Mouse (Mus musculus) left cerebral cortex, postnatal 14 days (tissue): ENCODE results near the gene Eif2b2. TPM values are rescaled to one million over a fixed set of nuclear protein-coding genes. Genes with fewer than 3 reads are reported as not detected.

Experiments used
- DNase-seq, 2 experiments: peaks; one replicate each; pipeline ENCODE4 v3.0.0; 2021 to 2022; ENCODE audit warnings: low spot score in 2 of 2, mixed read lengths in 1 of 2
- intact Hi-C: fragments of 180-260 bp; cut with DNase I; formaldehyde crosslinking; loops from one replicate; pipeline ENCODE4 v1.15.1; 2025
- total RNA-seq, 2 experiments: library from RNA; stranded (reverse); gene quantifications; 2 replicates each; pipeline ENCODE4 v1.2.3; 2021

Gene Eif2b2
- total RNA-seq, 2 experiments from 2014 or later = 63.5 to 65.0 TPM

GRCm38 (mm10) chr12:85227876-85228599, 8.8 kb downstream of the Eif2b2 start:
- intact Hi-C loops = no loop called here
- DNase-seq = peak; percentile 15 to 23

GRCm38 (mm10) chr12:85233376-85234358, 14.4 kb downstream of the Eif2b2 start:
- intact Hi-C loops = no loop called here
- DNase-seq = no peak

- DNase-seq = no peak
- intact Hi-C loops = no loop called here
These were observed 18.3 kb downstream of the Eif2b2 start for GRCm38 (mm10) chr12:85237553-85237952.

GRCm38 (mm10) chr12:85252083-85252482, 32.8 kb downstream of the Eif2b2 start:
- intact Hi-C loops = no loop called here
- no peak for DNase-seq

- intact Hi-C loops = no loop called here
- no peak for DNase-seq
These were observed 36.9 kb downstream of the Eif2b2 start for GRCm38 (mm10) chr12:85256074-85256751.

GRCm38 (mm10) chr12:85257008-85257639, 37.8 kb downstream of the Eif2b2 start:
- intact Hi-C loops = no loop called here
- DNase-seq = no peak

- intact Hi-C loops = no loop called here
- DNase-seq = no peak
These were observed 43.2 kb downstream of the Eif2b2 start for GRCm38 (mm10) chr12:85262489-85262888.

GRCm38 (mm10) chr12:85263190-85263589, 43.9 kb downstream of the Eif2b2 start:
- intact Hi-C loops = no loop called here

GRCm38 (mm10) chr12:85264531-85264930, 45.2 kb downstream of the Eif2b2 start:
- DNase-seq = no peak
- intact Hi-C loops = no loop called here

More at GRCm38 (mm10) chr12:85263190-85263589, 43.9 kb downstream of the Eif2b2 start:
- no peak for DNase-seq

GRCm38 (mm10) chr12:85264940-85265339, 45.7 kb downstream of the Eif2b2 start:
- intact Hi-C loops = no loop called here
- DNase-seq = no peak

- intact Hi-C loops = no loop called here
These were observed 47.0 kb downstream of the Eif2b2 start for GRCm38 (mm10) chr12:85266248-85266647.

GRCm38 (mm10) chr12:85269821-85270220, 50.5 kb downstream of the Eif2b2 start:
- DNase-seq = no peak
- intact Hi-C loops = no loop called here

More at GRCm38 (mm10) chr12:85266248-85266647, 47.0 kb downstream of the Eif2b2 start:
- DNase-seq = no peak

GRCm38 (mm10) chr12:85270319-85270718, 51.0 kb downstream of the Eif2b2 start, which contains the start of gene Mlh3:
Mlh3 (minus strand) TSS chr12:85270599.
- intact Hi-C loops = no loop called here

GRCm38 (mm10) chr12:85271132-85271842, 52.0 kb downstream of the Eif2b2 start:
- no peak for DNase-seq
- intact Hi-C loops = no loop called here

More at GRCm38 (mm10) chr12:85270319-85270718, 51.0 kb downstream of the Eif2b2 start, which contains the start of gene Mlh3:
- DNase-seq = peak; percentile 81 to 86

GRCm38 (mm10) chr12:85271843-85272206, 52.5 kb downstream of the Eif2b2 start:
- DNase-seq = no peak
- intact Hi-C loops = no loop called here

- intact Hi-C loops = no loop called here
These were observed 54.2 kb downstream of the Eif2b2 start for GRCm38 (mm10) chr12:85273508-85273907.

More at GRCm38 (mm10) chr12:85273508-85273907, 54.2 kb downstream of the Eif2b2 start:
- DNase-seq = no peak
